Mouse (Mus musculus) megakaryocyte, embryonic 14.5 days (primary cell): ENCODE results near the gene Tnk2. TPM values are rescaled to one million over a fixed set of nuclear protein-coding genes. Genes with fewer than 3 reads are reported as not detected.

ENCODE experiments used
- H3K27me3 ChIP-seq: replicated peaks from 2 replicates; pipeline ENCODE3; 2012; ENCODE audit warnings: inconsistent platforms
- H3K36me3 ChIP-seq: replicated peaks from 2 replicates; pipeline ENCODE3; 2012; ENCODE audit warnings: low read length, inconsistent platforms, mixed read lengths
- H3K4me1 ChIP-seq: 2 replicates; pipeline ENCODE4 v1.6.1; 2012; ENCODE audit warnings: inconsistent platforms
- H3K4me3 ChIP-seq: replicated peaks from 2 replicates; pipeline ENCODE3; 2012; ENCODE audit warnings: moderate library complexity, mild to moderate bottlenecking, inconsistent platforms
- H3K9me3 ChIP-seq: 2 replicates; pipeline ENCODE4 v1.6.1; 2012; ENCODE audit warnings: inconsistent platforms
- FLI1 ChIP-seq: IDR thresholded peaks from 2 replicates; pipeline ENCODE4 v1.6.1; 2012; ENCODE audit warnings: low read length, inconsistent platforms, mixed read lengths
- GATA1 ChIP-seq: IDR thresholded peaks from 3 replicates; pipeline ENCODE4 v1.6.1; 2012; ENCODE audit warnings: mixed read lengths, low read length, inconsistent platforms, borderline replicate concordance
- polyA plus RNA-seq: library from polyadenylated mRNA; stranded (reverse); fragments of >175 nt; gene quantifications from 2 replicates; pipeline ENCODE4 v1.2.3, GENCODE M21; 2012; ENCODE audit warnings: low replicate concordance; ENCODE audit not compliant: insufficient read depth

Tnk2 gene
- polyA plus RNA-seq, 1 experiment = 230 TPM

DNA sequence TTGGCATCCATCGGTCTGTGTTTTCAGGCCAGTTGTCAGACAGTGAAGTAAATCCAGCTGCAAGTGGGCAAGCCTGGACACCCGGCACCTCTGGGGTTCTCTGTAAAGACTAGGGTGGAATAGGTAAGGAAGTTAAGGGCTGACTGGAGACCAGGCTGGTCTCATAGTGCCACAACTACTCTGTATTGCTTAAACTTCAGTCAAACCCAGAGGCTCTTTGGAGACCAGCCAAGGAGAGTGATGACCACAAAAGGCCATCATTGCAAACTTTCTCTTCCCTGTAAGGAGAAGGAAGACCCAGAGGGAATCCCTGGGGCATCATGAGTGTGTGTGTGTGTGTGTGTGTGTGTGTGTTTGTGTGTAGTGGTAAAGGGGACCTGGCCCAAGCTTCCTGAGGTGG is 80.6 kb downstream of the Tnk2 start:
- Histone ChIP-seq H3K27me3 (peaks cover 40% of the 10 kb centered on the region), H3K9me3 (no peaks in the 10 kb centered on the region), H3K36me3 (no peaks in the 10 kb centered on the region), H3K4me3 (no peak overlapping the region), H3K4me1 (no peaks in the 10 kb centered on the region)
- TF ChIP-seq GATA1 = no peak
- TF ChIP-seq FLI1 = no peak

DNA sequence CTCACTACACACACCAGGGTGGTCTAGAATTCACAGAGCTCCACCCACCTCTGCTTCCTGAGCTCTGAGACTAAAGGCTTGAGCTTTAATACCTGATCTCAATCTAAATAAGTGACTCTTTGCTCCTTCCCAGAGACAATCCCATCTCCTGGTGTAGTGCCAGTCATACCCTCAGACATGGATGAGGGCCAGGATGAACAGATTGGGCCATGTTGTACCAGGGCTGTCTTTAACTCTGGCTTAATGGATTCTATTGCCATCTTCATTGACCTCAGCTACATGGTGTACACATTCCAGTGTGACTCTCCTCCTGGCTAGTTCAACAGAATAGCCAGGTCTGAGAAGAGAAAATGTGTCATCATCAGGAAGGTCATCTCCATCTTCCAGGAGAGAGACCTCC is 82.8 kb downstream of the Tnk2 start:
- H3K36me3 ChIP-seq = no peaks in the 10 kb centered on the region
- H3K4me3 ChIP-seq = no peak overlapping the region

DNA sequence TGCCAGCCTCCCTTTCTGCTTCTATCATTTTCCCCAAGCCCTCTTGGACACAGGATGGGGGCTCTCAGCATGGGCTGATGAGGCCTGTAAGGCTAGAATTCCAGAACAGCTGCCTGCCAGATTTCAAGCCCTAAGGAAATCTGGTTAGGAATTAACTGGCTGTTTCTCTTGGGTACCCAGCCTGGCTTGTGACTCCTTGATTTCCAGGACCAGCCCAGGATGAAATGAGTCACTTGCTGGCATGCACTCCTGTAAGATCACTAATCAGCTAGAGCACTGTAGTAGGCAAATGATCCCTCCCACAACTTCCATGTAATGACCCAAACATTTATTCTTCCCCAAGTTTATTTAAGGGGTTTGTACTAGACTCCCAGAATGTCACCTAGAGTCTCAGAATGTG is 84.6 kb downstream of the Tnk2 start:
- no peaks in the 10 kb centered on the region for H3K36me3 ChIP-seq
- TF ChIP-seq GATA1 = no peak
- no peak for TF ChIP-seq FLI1
- peaks cover 4% of the 10 kb centered on the region; the same call in 1 of the 2 replicates for H3K4me1 ChIP-seq
- H3K4me3 ChIP-seq = no peak overlapping the region
- peaks cover 51% of the 10 kb centered on the region for H3K27me3 ChIP-seq
- no peaks in the 10 kb centered on the region for H3K9me3 ChIP-seq

More for the DNA sequence above, 82.8 kb downstream of the Tnk2 start:
- peaks cover 38% of the 10 kb centered on the region for H3K27me3 ChIP-seq
- TF ChIP-seq GATA1 (no peak), FLI1 (no peak)
- H3K9me3 ChIP-seq = no peaks in the 10 kb centered on the region
- H3K4me1 ChIP-seq = no peaks in the 10 kb centered on the region

DNA sequence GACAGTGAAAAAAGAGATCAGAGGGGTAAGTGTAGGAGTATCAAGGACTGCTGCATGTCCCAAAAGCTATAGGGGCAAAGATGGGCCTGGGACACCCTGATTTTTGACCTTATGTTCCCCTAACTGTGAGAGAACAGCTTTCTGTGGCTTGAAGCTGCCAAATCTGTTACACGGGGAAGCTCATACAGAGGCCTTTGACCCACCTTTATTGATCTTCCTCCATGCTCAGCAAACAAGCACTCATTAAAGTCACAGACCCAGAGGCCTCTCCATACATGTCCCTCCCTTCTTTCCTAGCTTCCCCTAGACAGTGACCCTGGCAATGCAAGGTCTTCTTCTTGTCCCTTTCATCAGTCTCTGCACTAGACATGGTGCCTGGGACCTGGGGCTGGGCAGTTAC is 85.1 kb downstream of the Tnk2 start:
- peaks cover 54% of the 10 kb centered on the region for H3K27me3 ChIP-seq
- no peaks in the 10 kb centered on the region for H3K36me3 ChIP-seq
- no peaks in the 10 kb centered on the region for H3K9me3 ChIP-seq
- no peak overlapping the region for H3K4me3 ChIP-seq
- H3K4me1 ChIP-seq = peaks cover 4% of the 10 kb centered on the region; the same call in 1 of the 2 replicates
- TF ChIP-seq FLI1 (no peak), GATA1 (no peak)

Other genes with a start within 250 kb of the Tnk2 start
- gene Tm4sf19, start 243.4 kb upstream of the Tnk2 start, polyA plus RNA-seq = 0.83 TPM in 1 of 2 replicates, not detected in the other
- gene Tctex1d2, start 224.2 kb upstream of the Tnk2 start, polyA plus RNA-seq = not detected in 2 replicates
- gene Pcyt1a, start 213.0 kb upstream of the Tnk2 start, polyA plus RNA-seq = 14.2 and 47.1 TPM in 2 replicates
- gene Slc51a, start 156.0 kb upstream of the Tnk2 start, polyA plus RNA-seq = not detected in 2 replicates
- gene Zdhhc19, start 147.6 kb upstream of the Tnk2 start, polyA plus RNA-seq = 0.20 TPM in 1 of 2 replicates, not detected in the other
- 1.3 and 4.3 TPM in 2 replicates for gene Tfrc, start 35.0 kb upstream of the Tnk2 start, polyA plus RNA-seq
- gene Muc4, start 92.0 kb downstream of the Tnk2 start, polyA plus RNA-seq = not detected in 2 replicates
- gene Muc20, start 153.6 kb downstream of the Tnk2 start, polyA plus RNA-seq = not detected in 2 replicates
- not detected in 2 replicates for gene Smbd1, start 166.6 kb downstream of the Tnk2 start, polyA plus RNA-seq
- gene Fyttd1, start 233.6 kb downstream of the Tnk2 start, polyA plus RNA-seq = 22.1 and 57.2 TPM in 2 replicates
- 5.3 and 9.9 TPM in 2 replicates for gene Rubcn, start 233.9 kb downstream of the Tnk2 start, polyA plus RNA-seq